Mouse (Mus musculus) heart, postnatal 36 days (tissue): Measurements from ENCODE around the gene Csmd2. TPM values are rescaled to one million over a fixed set of nuclear protein-coding genes. Genes with fewer than 3 reads are reported as not detected.
"Not testable (repeated sequence)": the region's sequence is repeated elsewhere in the genome, so short reads cannot be mapped to it uniquely, and the experiment has no call there.

Source experiments
- DNase-seq, 2 experiments: peaks; one replicate each; pipeline ENCODE4 v3.0.0; 2021 to 2022
- intact Hi-C: fragments of 180-260 bp; cut with DNase I; formaldehyde crosslinking; loops from one replicate; pipeline ENCODE4 v1.15.1; 2025
- total RNA-seq, 2 experiments: library from RNA; stranded (reverse); gene quantifications; 2 replicates each; pipeline ENCODE4 v1.2.3; 2021

The Csmd2 gene
- total RNA-seq, 2 experiments from 2014 or later = 0.08 TPM; not detected in 1

DNA sequence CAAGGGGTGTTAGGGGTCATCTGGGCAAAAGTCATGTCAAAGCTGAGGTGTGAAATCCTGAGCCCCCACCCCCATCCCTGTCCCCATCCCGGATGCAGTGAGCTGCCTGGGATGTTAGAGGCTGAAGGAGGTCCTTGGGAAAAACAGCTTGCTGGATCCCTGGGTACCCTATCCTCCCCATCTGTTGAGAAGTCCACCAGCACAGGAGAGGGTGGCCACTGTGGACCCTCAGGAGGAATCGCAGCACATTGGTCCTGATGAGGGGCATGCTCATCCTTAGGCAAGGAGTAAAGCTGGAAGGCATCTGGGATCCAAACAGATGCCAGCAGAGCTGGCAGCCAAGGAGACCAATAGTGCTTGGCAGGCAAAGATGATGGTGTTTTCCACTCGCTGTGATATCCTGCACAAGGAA is 463.7 kb downstream of the Csmd2 start:
- intact Hi-C loops = no loop called here
- DNase-seq = no peak

GRCm38 (mm10) chr4:128466708-128467107 is 479.1 kb downstream of the Csmd2 start:
- intact Hi-C loops = no loop called here
- DNase-seq = no peak

- no peak for DNase-seq
- intact Hi-C loops = no loop called here
Measured at GRCm38 (mm10) chr4:128468040-128468439, 480.4 kb downstream of the Csmd2 start.

- intact Hi-C loops = no loop called here
- DNase-seq = no peak
Measured at GRCm38 (mm10) chr4:128476249-128476648, 488.6 kb downstream of the Csmd2 start.

- DNase-seq = no peak
- intact Hi-C loops = no loop called here
Measured at GRCm38 (mm10) chr4:128483891-128484290, 496.2 kb downstream of the Csmd2 start.

DNA sequence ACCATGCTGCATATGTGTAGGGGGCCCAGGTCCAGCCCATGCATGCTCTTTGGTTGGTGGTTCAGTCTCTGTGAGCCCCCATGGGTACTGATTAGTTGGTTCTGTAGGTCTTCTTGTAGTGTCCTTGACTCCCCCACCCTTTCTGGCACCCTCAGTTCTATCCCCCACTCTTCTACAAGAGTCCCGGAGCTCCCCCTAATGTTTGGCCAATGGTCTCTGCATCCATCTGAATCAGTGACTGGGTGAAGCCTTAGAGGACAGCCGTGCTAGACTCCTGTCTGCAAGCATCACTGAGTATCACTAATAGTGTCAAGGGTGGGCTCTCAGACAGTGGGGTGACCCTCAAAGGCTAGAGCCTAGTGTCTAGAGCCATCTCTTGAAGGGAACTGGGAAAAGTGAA is 497.0 kb downstream of the Csmd2 start:
- no peak for DNase-seq
- intact Hi-C loops = no loop called here

GRCm38 (mm10) chr4:128489521-128490100 is 502.0 kb downstream of the Csmd2 start:
- DNase-seq = no peak
- intact Hi-C loops = no loop called here

GRCm38 (mm10) chr4:128492055-128492454 is 504.4 kb downstream of the Csmd2 start:
- intact Hi-C loops = no loop called here
- no peak for DNase-seq

DNA sequence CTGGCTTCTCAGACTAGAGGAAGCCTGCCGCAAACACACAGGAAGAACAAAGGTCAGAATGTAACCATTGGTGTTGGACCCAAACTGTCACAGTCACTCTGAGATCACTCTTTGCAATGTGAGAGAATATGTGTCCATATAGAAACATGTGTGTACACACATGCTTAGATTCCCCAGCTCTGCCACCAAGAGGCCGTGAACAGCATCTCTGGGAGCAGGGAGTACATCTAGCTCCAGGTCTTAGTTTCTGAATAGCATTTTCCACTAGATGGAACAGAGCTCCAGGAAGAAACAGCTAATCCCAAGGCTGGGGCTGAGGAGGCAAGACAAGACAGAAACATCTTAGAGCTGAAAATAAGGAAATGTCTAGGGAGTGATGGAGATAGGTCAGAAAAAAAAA is 512.3 kb downstream of the Csmd2 start:
- intact Hi-C loops = no loop called here
- no peak for DNase-seq

DNA sequence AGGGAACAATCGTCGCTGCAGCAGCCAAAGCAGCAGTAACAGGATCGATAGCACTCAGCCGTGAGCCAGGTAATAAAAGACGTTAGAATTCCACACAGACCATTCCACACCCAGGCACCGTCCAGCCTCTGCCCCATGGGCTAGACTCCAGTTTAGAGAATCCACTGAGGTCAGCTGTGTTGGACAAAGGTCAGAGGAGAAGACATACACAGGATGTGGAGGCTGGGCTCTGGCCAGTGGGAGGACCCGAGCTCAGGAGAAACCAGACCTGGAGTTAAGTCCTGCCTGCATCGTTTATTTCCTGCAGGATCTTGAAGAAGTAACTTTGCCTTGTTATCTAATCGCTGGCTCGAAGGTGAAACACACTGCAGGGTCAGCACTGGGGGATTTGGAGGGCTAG is 519.2 kb downstream of the Csmd2 start:
- no peak for DNase-seq
- intact Hi-C loops = no loop called here

DNA sequence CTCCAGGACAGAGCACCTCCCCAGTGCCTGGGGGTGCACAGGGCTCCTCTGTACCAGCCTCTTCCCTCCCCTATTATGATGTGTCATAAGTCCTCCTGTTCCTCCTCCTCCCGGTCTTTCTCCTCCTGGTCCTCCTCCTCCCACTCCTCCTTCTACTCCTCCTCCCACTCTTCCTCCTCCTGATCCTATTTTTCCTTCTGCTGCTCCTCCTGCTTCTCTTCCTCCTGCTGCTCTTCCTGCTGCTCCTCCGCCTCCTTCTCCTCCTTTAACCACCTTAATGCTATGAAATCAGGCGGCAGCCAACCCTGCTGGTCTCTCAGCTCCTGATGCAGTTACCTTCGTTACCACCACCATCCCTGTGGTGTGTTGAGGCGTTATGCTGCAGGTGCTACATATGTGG is 522.2 kb downstream of the Csmd2 start:
- intact Hi-C loops = no loop called here
- no peak for DNase-seq

- no peak for DNase-seq
- intact Hi-C loops = no loop called here
Measured at GRCm38 (mm10) chr4:128514496-128514895, 526.8 kb downstream of the Csmd2 start.

- intact Hi-C loops = no loop called here
- no peak for DNase-seq
Measured at GRCm38 (mm10) chr4:128521276-128521675, 533.6 kb downstream of the Csmd2 start.

DNA sequence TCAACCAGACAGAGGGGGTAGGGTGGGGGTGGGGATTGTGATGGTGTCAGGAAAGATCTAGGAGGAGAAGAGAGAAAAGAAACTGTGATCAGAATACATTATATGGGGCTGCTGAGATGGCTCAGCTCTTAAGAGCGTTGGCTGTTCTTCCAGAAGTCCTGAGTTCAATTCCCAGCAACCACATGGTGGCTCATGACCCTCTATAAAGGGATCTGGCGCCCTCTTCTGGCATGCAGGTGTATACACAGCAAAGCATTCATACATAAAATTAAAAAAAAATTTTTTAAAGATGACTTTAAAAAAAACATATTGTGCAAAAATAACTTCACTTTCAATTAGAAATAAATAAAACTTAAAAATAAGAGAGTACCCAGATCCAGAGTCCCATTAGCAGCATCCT is 555.7 kb downstream of the Csmd2 start:
- DNase-seq = peak in 1 of 2 experiments; percentile 8
- intact Hi-C loops = loop anchor here (10.0 kb wide), 1 partner anchor 1179 kb away; no protein-coding TSS in a partner anchor

DNA sequence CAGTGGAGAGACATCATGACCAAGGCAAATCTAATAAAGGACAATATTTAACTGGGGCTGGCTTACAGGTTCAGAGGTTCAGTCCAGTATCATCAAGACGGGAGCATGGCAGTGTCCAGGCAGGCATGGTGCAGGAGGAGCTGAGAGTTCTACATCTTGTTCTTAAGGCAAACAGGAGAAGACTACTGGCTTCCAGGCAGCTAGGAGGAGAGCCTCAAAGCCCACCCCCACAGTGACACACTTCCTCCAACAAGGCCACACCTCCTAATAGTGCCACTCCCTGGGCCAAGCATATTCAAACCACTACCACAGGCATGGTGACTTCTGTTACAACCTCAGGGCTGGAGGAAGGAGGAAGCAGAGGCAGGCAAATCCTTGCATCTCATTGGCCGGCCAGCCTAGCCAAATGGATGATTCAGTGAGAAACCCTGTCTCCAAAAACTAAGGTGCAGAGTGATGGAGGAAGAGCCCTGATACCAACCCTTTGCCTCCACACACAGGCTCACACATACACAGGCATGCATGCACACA is 556.4 kb downstream of the Csmd2 start:
- not testable (repeated sequence) for DNase-seq
- intact Hi-C loops = loop anchor here (10.0 kb wide), 1 partner anchor 1179 kb away; no protein-coding TSS in a partner anchor

- DNase-seq = no peak
- intact Hi-C loops = no loop called here
Measured at GRCm38 (mm10) chr4:128550756-128551155, 563.1 kb downstream of the Csmd2 start.

DNA sequence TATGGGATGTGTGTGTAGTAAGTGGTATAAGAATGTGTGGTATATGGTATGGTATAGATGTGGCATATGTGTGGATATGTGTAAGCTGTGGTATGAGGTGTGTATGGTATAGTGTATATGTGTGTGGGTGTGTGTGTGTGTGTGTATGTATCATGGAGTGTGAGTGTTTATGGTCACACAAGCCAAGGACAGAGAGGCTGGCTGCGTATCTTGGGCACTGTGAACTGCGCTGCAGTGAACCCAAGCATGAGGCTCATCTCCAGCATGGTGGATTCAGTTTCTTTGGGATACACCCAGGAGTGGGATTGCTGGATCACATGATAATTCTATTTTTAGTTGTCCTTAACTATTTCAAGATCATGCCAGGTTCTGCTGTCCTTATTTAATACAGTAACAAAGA is 566.5 kb downstream of the Csmd2 start:
- intact Hi-C loops = no loop called here
- DNase-seq = no peak

DNA sequence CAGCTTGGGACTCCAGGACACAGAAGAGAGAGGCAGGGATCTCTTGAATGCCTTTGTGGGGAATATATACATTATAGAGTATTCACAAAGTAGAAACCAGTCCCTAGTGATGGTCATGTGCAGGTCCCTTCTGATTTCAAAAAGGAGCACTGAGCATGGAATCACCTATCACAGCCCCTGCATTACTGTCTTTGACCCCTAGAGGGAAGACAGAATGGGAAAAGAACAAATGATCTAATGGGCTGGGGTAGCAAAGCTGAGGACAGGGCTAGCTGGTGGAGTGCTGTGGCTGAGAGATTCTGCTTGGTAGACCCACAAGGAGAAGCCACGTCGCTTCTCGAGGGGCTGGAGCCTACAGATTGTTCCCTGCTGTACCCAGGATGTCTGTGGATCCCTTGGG is 572.7 kb downstream of the Csmd2 start:
- no peak for DNase-seq
- intact Hi-C loops = no loop called here

DNA sequence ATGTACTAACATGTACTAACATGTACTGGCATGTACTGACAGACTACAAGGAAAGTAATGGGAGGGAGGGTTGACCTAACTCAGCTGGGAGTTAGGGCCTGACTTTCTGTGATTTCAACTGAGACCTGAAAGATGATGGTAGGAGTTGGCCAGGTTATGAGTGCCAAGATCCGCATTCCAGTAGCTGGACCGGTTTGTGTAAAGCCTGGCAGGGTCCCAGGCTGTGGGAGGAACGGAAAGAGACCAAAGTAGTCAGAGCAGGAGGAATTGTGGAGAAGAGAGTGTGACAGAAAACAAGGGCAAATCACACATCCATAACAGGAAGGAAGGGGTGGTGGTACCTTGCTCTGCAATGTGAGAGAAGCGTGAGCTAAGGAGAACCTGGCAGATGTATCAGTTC is 588.2 kb downstream of the Csmd2 start:
- no peak for DNase-seq
- intact Hi-C loops = no loop called here

DNA sequence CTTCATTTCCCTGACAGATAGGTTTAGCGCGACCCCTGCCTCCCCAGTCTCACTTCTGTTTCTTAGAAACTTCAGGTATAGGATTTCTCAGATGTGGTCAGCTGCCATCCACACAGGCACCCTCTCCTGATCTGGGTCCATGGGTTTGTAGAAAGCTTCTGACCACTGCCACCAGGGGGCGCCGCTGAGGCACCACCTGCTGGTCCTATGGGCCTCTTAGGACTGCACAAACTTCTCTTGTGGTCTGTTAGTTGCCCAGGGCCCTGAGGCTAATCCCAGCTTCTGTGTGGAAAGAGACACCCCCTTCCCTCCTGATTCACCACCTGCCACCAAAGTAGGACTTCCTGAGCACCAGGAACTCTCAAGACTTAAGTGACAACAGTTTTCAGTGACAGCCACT is 591.5 kb downstream of the Csmd2 start:
- intact Hi-C loops = no loop called here
- DNase-seq = peak; percentile 3 to 16

DNA sequence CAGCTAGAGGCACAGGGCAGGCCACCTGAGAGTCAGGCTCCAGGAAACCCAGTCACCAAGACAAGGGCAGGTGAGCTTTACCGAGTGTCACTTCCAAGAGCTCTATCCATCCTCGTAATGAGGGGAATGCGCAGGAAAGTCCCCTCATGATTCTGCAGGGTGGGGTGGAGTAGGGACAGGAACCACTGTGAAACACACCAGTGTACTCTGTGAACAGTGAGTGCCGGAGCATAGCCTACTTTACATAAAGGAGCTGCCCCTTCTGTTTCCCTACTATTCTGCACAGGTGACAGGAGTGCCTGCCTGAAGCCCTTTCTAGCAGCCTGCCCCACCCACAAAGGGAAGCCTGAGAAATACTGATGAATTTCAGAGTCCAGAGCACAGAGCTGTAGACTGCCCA is 605.6 kb downstream of the Csmd2 start:
- intact Hi-C loops = no loop called here
- DNase-seq = no peak

DNA sequence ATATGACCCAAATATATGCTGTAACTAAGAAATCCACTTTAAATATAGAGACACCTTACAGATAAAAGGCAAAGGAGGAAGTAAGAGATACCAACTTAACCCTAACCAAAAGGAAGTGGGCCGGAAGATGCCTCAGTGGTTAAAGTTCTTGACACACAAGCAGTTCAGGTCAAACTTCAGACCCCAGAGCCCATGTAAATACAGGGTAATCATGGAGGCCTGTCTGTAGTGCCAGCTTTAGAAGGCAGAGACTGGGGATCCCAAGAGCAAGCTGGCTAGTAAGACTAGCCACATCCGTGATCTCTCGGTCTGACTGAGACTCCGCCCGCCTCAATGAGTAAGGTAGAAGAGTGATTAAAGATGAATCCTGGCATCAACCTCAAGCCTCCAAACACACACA is 606.4 kb downstream of the Csmd2 start:
- DNase-seq = no peak
- intact Hi-C loops = no loop called here
